Mouse (Mus musculus): ENCODE results near the gene Adgrg3. TPM values are rescaled to one million over a fixed set of nuclear protein-coding genes. Genes with fewer than 3 reads are reported as not detected.

Gene Adgrg3
- polyA plus RNA-seq, 1 experiment: 0.18 TPM

DNA sequence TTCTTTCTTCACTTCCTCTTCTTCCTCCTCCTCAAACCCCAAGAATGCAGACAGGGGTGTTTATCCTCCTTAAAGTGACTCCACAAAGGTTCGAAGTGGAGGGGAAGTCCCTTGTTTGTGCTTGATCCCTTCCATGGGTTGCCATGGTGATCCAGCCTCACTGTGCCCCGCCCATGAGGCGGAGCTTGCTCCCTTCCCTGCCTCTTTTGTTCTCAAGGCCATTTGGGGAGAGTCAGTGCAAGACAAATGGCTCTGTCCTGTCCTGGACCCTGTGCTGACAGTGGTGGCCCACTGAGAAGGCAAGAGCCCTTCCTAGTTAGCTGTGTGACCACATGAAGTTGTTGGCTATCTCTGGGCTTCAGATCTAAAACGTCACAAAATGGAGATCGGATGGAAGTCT, 16.8 kb upstream of the Adgrg3 start:
- no peak for TF ChIP-seq GATA1 (IDR thresholded peaks at IDR 0.05; ENCODE audit: low read length)

DNA sequence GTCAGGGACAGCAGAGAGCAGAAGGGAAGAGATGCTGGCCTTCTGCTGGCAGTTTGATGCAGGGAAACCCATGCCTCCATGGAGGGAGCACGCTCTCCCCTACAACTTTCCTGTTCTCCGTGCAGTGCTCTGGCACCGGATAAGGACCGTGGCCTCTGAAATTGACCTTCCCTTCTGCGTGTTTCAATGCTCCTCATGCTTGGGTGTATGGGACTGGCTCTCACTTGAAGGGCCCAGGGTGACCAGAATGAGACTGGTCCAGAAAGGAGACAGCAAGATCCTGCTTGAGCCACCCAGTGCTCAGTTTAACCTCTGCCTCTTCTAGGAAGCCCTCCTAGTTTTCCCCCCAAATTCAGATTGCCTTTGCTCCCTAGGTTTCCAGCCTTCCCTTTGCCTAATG, 16.3 kb upstream of the Adgrg3 start:
- TF ChIP-seq GATA1 (IDR thresholded peaks at IDR 0.05; ENCODE audit: low read length): no peak

- no peak for TF ChIP-seq GATA1 (IDR thresholded peaks at IDR 0.05; ENCODE audit: low read length)
Observed at GRCm38 (mm10) chr8:95001655-95002054, 15.8 kb upstream of the Adgrg3 start.

DNA sequence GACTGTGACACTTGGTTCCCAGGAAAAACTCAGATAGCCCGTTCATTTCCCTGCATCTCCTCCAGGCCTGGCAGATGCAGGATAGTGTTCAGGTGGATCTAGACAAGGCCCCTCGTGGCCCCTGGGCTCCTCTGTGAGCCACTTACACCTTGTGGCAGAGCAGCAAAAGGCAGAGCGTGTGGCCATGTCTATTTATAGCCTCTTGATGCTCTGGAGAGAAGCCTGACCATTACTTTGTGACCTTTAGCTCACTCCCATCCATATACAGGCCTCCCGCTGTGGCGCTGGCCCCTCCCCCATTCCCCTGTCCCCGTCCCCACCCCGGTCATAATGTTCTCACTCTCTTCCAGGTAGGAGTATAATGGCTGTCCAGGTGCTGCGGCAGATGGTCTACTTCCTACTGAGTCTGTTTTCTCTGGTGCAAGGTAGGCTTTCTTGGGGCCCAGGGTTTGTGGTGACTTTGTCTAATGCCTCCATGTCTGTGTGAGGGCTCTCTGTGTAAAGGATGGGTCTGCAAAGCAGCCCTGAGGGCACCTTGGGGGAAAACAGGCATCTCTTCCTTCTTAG, 15.3 kb upstream of the Adgrg3 start:
- no peak for TF ChIP-seq GATA1 (IDR thresholded peaks at IDR 0.05; ENCODE audit: low read length)

- TF ChIP-seq GATA1 (IDR thresholded peaks at IDR 0.05; ENCODE audit: low read length): no peak
Observed at GRCm38 (mm10) chr8:95012442-95012919, 5.0 kb upstream of the Adgrg3 start.

GRCm38 (mm10) chr8:95015866-95016265, 1.6 kb upstream of the Adgrg3 start:
- no peak for TF ChIP-seq GATA1 (IDR thresholded peaks at IDR 0.05; ENCODE audit: low read length)

DNA sequence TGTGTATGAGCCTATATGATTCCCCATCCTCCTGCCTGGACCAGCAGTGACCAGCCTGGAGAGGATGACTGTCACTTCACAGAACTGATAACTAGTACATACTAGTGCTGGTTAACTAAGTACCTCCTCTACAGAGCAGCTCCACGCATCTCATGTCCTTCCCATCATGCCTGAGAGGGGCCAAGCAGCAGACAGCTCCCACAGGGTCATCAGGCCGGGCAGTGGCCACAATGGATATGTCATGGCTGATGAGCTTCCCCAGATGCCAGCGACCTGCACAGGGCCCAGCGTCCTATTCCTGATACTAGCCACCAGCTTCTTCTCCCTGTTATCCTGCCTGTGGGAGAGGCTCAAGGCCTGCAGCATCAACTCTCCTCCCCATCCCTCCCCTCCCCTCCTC, 808 bp upstream of the Adgrg3 start:
- TF ChIP-seq GATA1 (IDR thresholded peaks at IDR 0.05; ENCODE audit: low read length): no peak

- no peak for TF ChIP-seq GATA1 (IDR thresholded peaks at IDR 0.05; ENCODE audit: low read length)
Observed at GRCm38 (mm10) chr8:95017969-95018635, 610 bp downstream of the Adgrg3 start.

- TF ChIP-seq GATA1 (IDR thresholded peaks at IDR 0.05; ENCODE audit: low read length): no peak
Observed at GRCm38 (mm10) chr8:95020293-95020777, 2.8 kb downstream of the Adgrg3 start.

GRCm38 (mm10) chr8:95020821-95021220, 3.3 kb downstream of the Adgrg3 start:
- TF ChIP-seq GATA1 (IDR thresholded peaks at IDR 0.05; ENCODE audit: low read length): no peak

DNA sequence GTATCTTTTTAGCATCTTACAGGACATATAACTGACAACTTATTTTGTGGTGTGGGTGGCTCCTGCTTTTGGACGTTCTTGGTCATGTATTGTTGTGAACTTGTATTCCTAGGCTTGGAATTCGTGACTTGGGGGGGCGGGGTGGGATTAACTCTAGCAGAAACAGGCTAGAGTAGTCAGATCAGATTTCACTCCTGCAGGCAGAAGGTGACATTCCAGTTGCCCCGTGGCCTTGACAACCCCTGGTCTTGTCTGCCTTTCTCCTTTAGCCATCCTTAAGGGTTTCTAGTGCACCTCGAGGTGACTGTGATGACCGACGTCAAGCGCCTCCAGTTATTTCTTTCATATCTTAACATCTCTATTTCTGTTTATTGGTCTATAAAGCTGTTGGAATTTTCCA, 5.7 kb downstream of the Adgrg3 start:
- no peak for TF ChIP-seq GATA1 (IDR thresholded peaks at IDR 0.05; ENCODE audit: low read length)

GRCm38 (mm10) chr8:95024387-95024786, 6.9 kb downstream of the Adgrg3 start:
- no peak for TF ChIP-seq GATA1 (IDR thresholded peaks at IDR 0.05; ENCODE audit: low read length)

- TF ChIP-seq GATA1 (IDR thresholded peaks at IDR 0.05; ENCODE audit: low read length): no peak
Observed at GRCm38 (mm10) chr8:95025421-95025820, 7.9 kb downstream of the Adgrg3 start.

DNA sequence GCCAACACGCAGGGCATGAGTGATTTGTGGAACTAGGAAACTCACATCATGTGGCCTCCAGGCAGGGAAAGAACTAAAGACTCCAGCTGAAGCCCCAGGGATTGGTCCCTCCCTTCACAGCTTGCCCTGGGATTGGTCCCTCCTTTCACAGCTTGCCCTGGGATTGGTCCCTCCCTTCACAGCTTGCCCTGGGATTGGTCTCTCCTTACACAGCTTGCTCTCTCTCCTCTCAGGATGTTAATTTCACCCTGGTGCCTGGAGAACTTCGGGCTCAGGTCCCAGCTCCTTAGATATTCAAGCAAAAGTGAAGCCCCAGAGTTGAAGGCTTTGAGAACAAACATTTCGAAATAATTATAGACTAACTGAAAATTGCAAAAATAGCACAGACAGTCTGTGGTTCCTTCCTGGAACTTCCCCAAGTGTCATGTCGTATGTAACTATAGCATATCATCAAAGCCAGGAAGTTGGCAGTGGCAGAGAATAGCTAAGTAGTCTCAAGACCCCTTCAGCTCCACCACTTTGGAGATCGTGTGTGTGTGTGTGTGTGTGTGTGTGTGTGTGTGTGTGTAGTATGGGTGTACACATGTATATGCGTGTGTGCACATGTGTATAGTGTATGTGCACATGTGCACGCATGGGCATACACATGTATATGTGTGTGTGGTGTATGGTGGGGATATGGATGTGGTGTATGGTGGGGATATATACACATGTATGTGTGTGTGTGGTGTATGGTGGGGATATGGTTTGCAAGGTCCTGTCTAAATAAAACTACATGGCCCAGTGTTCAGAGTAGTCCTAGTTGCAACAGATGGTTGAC, 19.8 kb downstream of the Adgrg3 start:
- no peak for TF ChIP-seq GATA1 (IDR thresholded peaks at IDR 0.05; ENCODE audit: low read length)

DNA sequence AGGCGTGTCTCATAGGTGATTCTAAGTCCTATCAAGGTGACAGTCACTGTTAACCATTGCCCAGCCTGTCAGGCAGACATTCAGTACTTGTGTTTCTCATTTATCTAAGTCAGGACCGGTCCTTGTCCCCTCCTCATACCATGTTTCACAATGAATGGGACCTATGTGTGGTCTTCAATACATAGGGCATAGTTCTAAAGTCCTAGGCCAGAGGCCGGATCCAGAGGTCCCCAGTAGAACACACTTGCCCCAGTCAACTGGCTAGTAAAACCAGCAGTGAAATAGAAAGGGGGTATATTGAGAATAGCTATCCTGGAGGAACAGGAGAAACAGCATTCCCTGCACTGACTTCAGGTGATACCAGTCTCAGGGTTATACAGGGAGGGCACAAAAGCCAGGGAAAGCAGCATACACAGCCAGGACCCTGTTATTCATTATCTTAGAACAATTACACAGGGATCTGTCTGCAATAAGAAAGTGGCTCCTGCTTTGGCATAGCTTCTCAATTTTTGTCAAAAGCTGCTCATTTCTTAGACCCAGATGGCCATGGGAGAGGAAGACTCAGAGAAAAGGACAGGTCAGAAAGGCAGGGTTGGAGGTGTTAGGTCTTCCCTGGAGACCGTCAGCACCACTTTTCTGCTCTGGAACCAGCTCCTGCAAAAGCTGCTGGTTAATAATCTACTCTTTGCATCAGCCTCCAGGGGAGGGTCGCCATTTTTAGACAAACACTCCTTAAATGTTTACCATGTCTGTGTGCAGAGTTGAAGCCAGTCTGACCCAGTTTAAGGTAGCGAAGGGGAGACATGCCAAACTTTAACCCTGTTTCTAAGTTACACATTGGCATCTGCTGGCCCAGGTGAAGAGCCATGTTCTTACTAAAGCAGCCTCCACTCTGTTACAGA, 24.6 kb downstream of the Adgrg3 start:
- TF ChIP-seq GATA1 (IDR thresholded peaks at IDR 0.05; ENCODE audit: low read length): no peak

Measured in G1E-ER4 (cell line).